Mouse (Mus musculus): ENCODE data around the gene Ccdc78. TPM values are rescaled to one million over a fixed set of nuclear protein-coding genes. Genes with fewer than 3 reads are reported as not detected.

Ccdc78 gene
- total and polyA plus RNA-seq, 3 experiments = 0.08 to 0.85 TPM; not detected in 1

GRCm38 (mm10) chr17:25792615-25793014, 6.2 kb downstream of the Ccdc78 start, which contains the start of gene Fam173a:
Fam173a (minus strand) TSS chr17:25792901.
- H3K4me1 ChIP-seq (ENCODE audit: control insufficient read depth in 1 of 2, insufficient read depth in 2 of 2, low read length in 2 of 2) = peaks cover 0 to 29% of the 10 kb centered on the region in 2 experiments; a peak in 2 of 4 replicates
- TF ChIP-seq MXI1 (IDR thresholded peaks at IDR 0.05; ENCODE audit: low read depth, low read length) (0 out of 2 replicates have a peak, but pooled peaks have one; percentile 14), GATA1 (IDR thresholded peaks at IDR 0.05; ENCODE audit: low read depth, low read length) (no peak), ZMIZ1 (IDR thresholded peaks at IDR 0.05; ENCODE audit: low read depth, low read length) (peak; percentile 61; the same call in 1 of the 2 replicates), ETS1 (IDR thresholded peaks at IDR 0.05; ENCODE audit: low read depth, low read length) (peak; percentile 72; the same call in 1 of the 2 replicates), MYB (IDR thresholded peaks at IDR 0.05; ENCODE audit: low read depth, low read length) (no peak), NELFE (IDR thresholded peaks at IDR 0.05; ENCODE audit: low read depth, low read length) (no peak; the same call in 1 of the 2 replicates), UBTF (IDR thresholded peaks at IDR 0.05; ENCODE audit: borderline replicate concordance, insufficient read depth, low read depth, low read length) (no peak), MAZ (IDR thresholded peaks at IDR 0.05; ENCODE audit: low read depth, low read length) (peak; percentile 92), SMC3 (IDR thresholded peaks at IDR 0.05; ENCODE audit: low read depth, low read length) (no peak), BHLHE40 (IDR thresholded peaks at IDR 0.05; ENCODE audit: borderline replicate concordance, low read depth, low read length) (no peak), JUND (IDR thresholded peaks at IDR 0.05; ENCODE audit: low read depth, low read length) (no peak), MYC (IDR thresholded peaks at IDR 0.05; ENCODE audit: low read depth, low read length) (peak; percentile 25; the same call in 1 of the 2 replicates), POLR2AphosphoS2 (IDR thresholded peaks at IDR 0.05; ENCODE audit: low read length) (peak; percentile 90), NRF1 (IDR thresholded peaks at IDR 0.05; ENCODE audit: insufficient read depth, low read depth, low read length, poor library complexity, severe bottlenecking) (no peak), KAT2A (conservative IDR thresholded peaks at IDR 0.05; ENCODE audit: low read depth, low read length) (no peak), E2F4 (IDR thresholded peaks at IDR 0.05; ENCODE audit: borderline replicate concordance, low read depth, low read length) (peak; percentile 91; the same call in 1 of the 2 replicates), CHD2 (IDR thresholded peaks at IDR 0.05; ENCODE audit: low read length) (no peak; the same call in 1 of the 2 replicates), POLR2A (IDR thresholded peaks at IDR 0.05; ENCODE audit: control insufficient read depth in 1 of 2, insufficient read depth in 1 of 2, low read depth in 1 of 2, low read length in 2 of 2, poor library complexity in 1 of 2) (peak; percentile 12 to 17; a peak in 1 of 4 replicates), ELF1 (IDR thresholded peaks at IDR 0.05; ENCODE audit: low read depth, low read length) (peak; percentile 46; the same call in 1 of the 2 replicates), SIN3A (IDR thresholded peaks at IDR 0.05; ENCODE audit: low read length) (0 out of 2 replicates have a peak, but pooled peaks have one; percentile 46), TBP (IDR thresholded peaks at IDR 0.05; ENCODE audit: low read depth, low read length) (0 out of 2 replicates have a peak, but pooled peaks have one; percentile 29), POLR2AphosphoS5 (IDR thresholded peaks at IDR 0.05; ENCODE audit: borderline replicate concordance, low read depth, low read length) (no peak), MAFK (IDR thresholded peaks at IDR 0.05; ENCODE audit: borderline replicate concordance, low read depth, low read length) (no peak), EP300 (IDR thresholded peaks at IDR 0.05; ENCODE audit: low read depth in 1 of 2, low read length in 2 of 2) (peak in 1 of 2 experiments; percentile 37; a peak in 1 of 4 replicates)
- H3K27ac ChIP-seq (ENCODE audit: control insufficient read depth, low read depth, low read length) = peak within 1 kb of the TSS; percentile 97
- peak; percentile 96 for DNase-seq (ENCODE audit: low read depth, low spot score)
- no peaks in the 10 kb centered on the region for H3K27me3 ChIP-seq (ENCODE audit: control insufficient read depth in 1 of 2, insufficient read depth in 2 of 2, low read length in 2 of 2)
- peak within 1 kb of the TSS; percentile 87 for H3K9ac ChIP-seq (ENCODE audit: control insufficient read depth, low read depth, low read length, poor library complexity, severe bottlenecking)
- H3K36me3 ChIP-seq (ENCODE audit: control insufficient read depth in 1 of 2, insufficient read depth in 2 of 2, low read length in 2 of 2) = peaks cover 0 to 7% of the 10 kb centered on the region in 2 experiments; a peak in 1 of 4 replicates
- peak within 1 kb of the TSS; percentile 67 to 84 for H3K4me3 ChIP-seq (ENCODE audit: control insufficient read depth in 1 of 2, insufficient read depth in 1 of 2, low read depth in 2 of 2, low read length in 2 of 2)
- peaks cover 20% of the 10 kb centered on the region for H3K79me2 ChIP-seq (ENCODE audit: control insufficient read depth, insufficient read depth, low read length, poor library complexity)
- H3K9me3 ChIP-seq (replicated peaks; ENCODE audit: insufficient read depth, low read length) = no peaks in the 10 kb centered on the region

All from MEL (cell line).